ENCODE assay signal across 9 mouse cellular contexts in genomic region chr14:60682361-60683023, GRCm38 (mm10). TPM values are rescaled to one million over a fixed set of nuclear protein-coding genes. Genes with fewer than 3 reads are reported as not detected.
DNase-seq lines count a peak whose midpoint lies in the region; ATAC-seq lines count a peak whose summit lies in the region.
"Had no signal": no experiment of that assay in that cellular context is flagged by ENCODE, and none has a peak within 500 bp of the region (broad histone marks: within the 10 kb centered on the region; RNA-seq: fewer than 3 reads in every experiment).

No protein-coding gene starts in this region.

- no peak overlapping the region for H3K9ac ChIP-seq in forebrain, embryonic 13.5 days
- H3K9ac ChIP-seq in hindbrain, embryonic 15.5 days = no peak overlapping the region
- no peak overlapping the region for H3K9ac ChIP-seq in stomach, embryonic 16.5 days (ENCODE audit: low read length)
- H3K9ac ChIP-seq: limb, embryonic 13.5 days had no signal

- WGBS in heart, embryonic 10.5 days = 63% methylated on average over 12 of the region's 12 CpGs
- WGBS in forebrain, embryonic 13.5 days = 49% methylated on average over 12 of the region's 12 CpGs
- WGBS in hindbrain, embryonic 15.5 days = 46% methylated on average over 12 of the region's 12 CpGs
- WGBS in stomach, embryonic 16.5 days = 63% methylated on average over 12 of the region's 12 CpGs

- no peak overlapping the region for H3K4me3 ChIP-seq in heart, embryonic 10.5 days
- no peak overlapping the region for H3K4me3 ChIP-seq in forebrain, embryonic 13.5 days
- H3K4me3 ChIP-seq in hindbrain, embryonic 15.5 days = no peak overlapping the region
- H3K4me3 ChIP-seq in stomach, embryonic 16.5 days (replicated peaks; ENCODE audit: low read length) = no peak overlapping the region
- H3K4me3 ChIP-seq: limb, embryonic 13.5 days had no signal

- DNase-seq in heart, adult 18-20 months = peak; percentile 82 to 91
- no peak for DNase-seq in heart, embryonic 10.5 days (ENCODE audit: low spot score)
- DNase-seq in adrenal gland, adult 18-20 months (ENCODE audit: low spot score in 2 of 2) = peak; percentile 68 to 71
- peak; percentile 84 for DNase-seq in lung, postnatal 10 days
- DNase-seq in right cerebral cortex, postnatal 25 days = no peak

- H3K27me3 ChIP-seq in heart, embryonic 10.5 days (ENCODE audit: insufficient read depth, poor library complexity, severe bottlenecking) = no peaks in the 10 kb centered on the region
- H3K27me3 ChIP-seq in forebrain, embryonic 13.5 days = no peaks in the 10 kb centered on the region
- no peaks in the 10 kb centered on the region for H3K27me3 ChIP-seq in hindbrain, embryonic 15.5 days
- no peaks in the 10 kb centered on the region for H3K27me3 ChIP-seq in stomach, embryonic 16.5 days (ENCODE audit: control insufficient read depth, insufficient read depth, low read length)
- H3K27me3 ChIP-seq: limb, embryonic 13.5 days had no signal

- no peaks in the 10 kb centered on the region for H3K9me3 ChIP-seq in heart, embryonic 10.5 days
- no peaks in the 10 kb centered on the region for H3K9me3 ChIP-seq in forebrain, embryonic 13.5 days (replicated peaks)
- H3K9me3 ChIP-seq in hindbrain, embryonic 15.5 days = no peaks in the 10 kb centered on the region
- H3K9me3 ChIP-seq in stomach, embryonic 16.5 days (replicated peaks; ENCODE audit: control insufficient read depth, low read length) = no peaks in the 10 kb centered on the region
- H3K9me3 ChIP-seq: limb, embryonic 13.5 days had no signal

- H3K4me2 ChIP-seq in forebrain, embryonic 13.5 days = no peak overlapping the region
- no peak overlapping the region for H3K4me2 ChIP-seq in hindbrain, embryonic 15.5 days
- H3K4me2 ChIP-seq in stomach, embryonic 16.5 days (ENCODE audit: low read depth, low read length) = no peak overlapping the region
- H3K4me2 ChIP-seq: limb, embryonic 13.5 days had no signal

- peaks cover 18% of the 10 kb centered on the region for H3K4me1 ChIP-seq in heart, embryonic 10.5 days
- H3K4me1 ChIP-seq in forebrain, embryonic 13.5 days = peaks cover 53% of the 10 kb centered on the region
- peaks cover 41% of the 10 kb centered on the region for H3K4me1 ChIP-seq in hindbrain, embryonic 15.5 days (replicated peaks)
- H3K4me1 ChIP-seq in stomach, embryonic 16.5 days (ENCODE audit: control insufficient read depth, insufficient read depth, low read length) = peaks cover 10% of the 10 kb centered on the region
- H3K4me1 ChIP-seq: limb, embryonic 13.5 days had no signal

- H3K27ac ChIP-seq in heart, embryonic 10.5 days = no peak overlapping the region
- peak overlapping the region; percentile 25; the same call in 1 of the 2 replicates for H3K27ac ChIP-seq in forebrain, embryonic 13.5 days
- peak overlapping the region; percentile 39; the same call in 1 of the 2 replicates for H3K27ac ChIP-seq in hindbrain, embryonic 15.5 days (replicated peaks)
- no peak overlapping the region for H3K27ac ChIP-seq in stomach, embryonic 16.5 days (ENCODE audit: low read length)
- H3K27ac ChIP-seq: limb, embryonic 13.5 days had no signal

- ATAC-seq in forebrain, embryonic 13.5 days = no peak
- peak; percentile 83 for ATAC-seq in hindbrain, embryonic 15.5 days (ENCODE audit: low FRiP score, low read depth)
- ATAC-seq in stomach, embryonic 16.5 days (ENCODE audit: insufficient read depth, low FRiP score) = peak; percentile 37; the same call in 1 of the 2 replicates

- no peaks in the 10 kb centered on the region for H3K36me3 ChIP-seq in heart, embryonic 10.5 days
- H3K36me3 ChIP-seq in forebrain, embryonic 13.5 days (ENCODE audit: poor library complexity, severe bottlenecking) = no peaks in the 10 kb centered on the region
- H3K36me3 ChIP-seq in hindbrain, embryonic 15.5 days = no peaks in the 10 kb centered on the region
- no peaks in the 10 kb centered on the region for H3K36me3 ChIP-seq in stomach, embryonic 16.5 days (ENCODE audit: control insufficient read depth, insufficient read depth, low read length)
- H3K36me3 ChIP-seq: limb, embryonic 13.5 days had no signal

RNA-seq across cellular contexts. Expression of gene Spata13, which starts 48.7 kb away (rescaled TPM):
- 10 to 100 TPM; 11.1 to 11.4 TPM for total RNA-seq in heart, adult 18-20 months (2021)
- polyA plus RNA-seq in heart, embryonic 10.5 days (2016; fragmentation: Nextera tagmentation; extraction: Ambion mirVana) = 21.2 and 24.7 TPM in 2 replicates
- total RNA-seq in adrenal gland, adult 18-20 months (2021) = 100 to 1,000 TPM in 1 of 2 experiments, 10 to 100 TPM in 1; 95.8 to 130 TPM
- 81.7 and 83.0 TPM in 2 replicates for polyA plus RNA-seq in forebrain, embryonic 13.5 days (2015; fragmentation: Nextera tagmentation; extraction: Ambion mirVana)
- polyA plus RNA-seq in hindbrain, embryonic 15.5 days (2015; fragmentation: Nextera tagmentation; extraction: Ambion mirVana) = 20.5 and 26.8 TPM in 2 replicates
- polyA plus RNA-seq in stomach, embryonic 16.5 days (2015; fragmentation: Nextera tagmentation; extraction: Ambion mirVana) = 23.2 and 23.7 TPM in 2 replicates

Comparison
In these comparisons a context has a peak if more than half of its experiments do, and no peak if none do; other contexts are left out.
1. DNase-seq: peak in heart, adult 18-20 months (2 of 2), adrenal gland, adult 18-20 months (2 of 2) and lung, postnatal 10 days (single experiment); none in heart, embryonic 10.5 days (single experiment) and right cerebral cortex, postnatal 25 days (single experiment).
2. H3K27ac ChIP-seq: peak in forebrain, embryonic 13.5 days (single experiment) and hindbrain, embryonic 15.5 days (single experiment); none in heart, embryonic 10.5 days (single experiment) and stomach, embryonic 16.5 days (single experiment).